Mouse (Mus musculus): ENCODE data around the gene Sema3g. TPM values are rescaled to one million over a fixed set of nuclear protein-coding genes. Genes with fewer than 3 reads are reported as not detected.

Sema3g gene
- polyA plus RNA-seq, 1 experiment, result 2.1 TPM

DNA sequence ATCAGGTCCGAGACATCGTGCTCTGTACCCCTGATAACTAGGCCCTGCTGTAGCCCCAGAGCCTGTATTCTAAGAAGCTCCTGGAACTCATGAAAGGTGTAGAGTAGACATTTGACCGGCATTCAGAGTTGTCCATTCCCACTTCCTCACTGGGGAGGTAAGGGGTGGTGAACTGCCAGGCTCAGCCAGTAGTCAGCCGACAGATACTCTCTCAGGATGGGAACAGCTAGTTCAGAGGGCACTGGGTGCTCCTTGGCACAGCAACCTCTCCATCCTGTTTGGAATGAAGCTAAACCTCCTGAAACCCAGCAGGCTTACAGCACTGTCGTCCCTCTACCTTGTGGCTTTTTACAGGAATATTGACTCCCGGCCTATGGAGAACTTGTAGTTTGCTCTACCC lies 5.8 kb upstream of the Sema3g start:
- no peak overlapping the region for H3K4me3 ChIP-seq (ENCODE audit: low read depth, low read length)
- no peaks in the 10 kb centered on the region for H3K36me3 ChIP-seq (ENCODE audit: control insufficient read depth, insufficient read depth, low read length)
- H3K27me3 ChIP-seq (ENCODE audit: control insufficient read depth, insufficient read depth, low read length), result no peaks in the 10 kb centered on the region
- 92% methylated on average over 6 of the region's 6 CpGs for WGBS
- TF ChIP-seq POLR2A (IDR thresholded peaks at IDR 0.05; ENCODE audit: low read depth, low read length) (no peak), CTCF (IDR thresholded peaks at IDR 0.05; ENCODE audit: extremely low read depth, insufficient read length, insufficient replicate concordance, low read depth, low read length) (no peak)
- no peak overlapping the region for H3K27ac ChIP-seq (ENCODE audit: insufficient read depth, low read depth, low read length)
- peaks cover 6% of the 10 kb centered on the region; the same call in 1 of the 2 replicates for H3K4me1 ChIP-seq (ENCODE audit: control insufficient read depth, insufficient read depth, insufficient read length, low read length)

DNA sequence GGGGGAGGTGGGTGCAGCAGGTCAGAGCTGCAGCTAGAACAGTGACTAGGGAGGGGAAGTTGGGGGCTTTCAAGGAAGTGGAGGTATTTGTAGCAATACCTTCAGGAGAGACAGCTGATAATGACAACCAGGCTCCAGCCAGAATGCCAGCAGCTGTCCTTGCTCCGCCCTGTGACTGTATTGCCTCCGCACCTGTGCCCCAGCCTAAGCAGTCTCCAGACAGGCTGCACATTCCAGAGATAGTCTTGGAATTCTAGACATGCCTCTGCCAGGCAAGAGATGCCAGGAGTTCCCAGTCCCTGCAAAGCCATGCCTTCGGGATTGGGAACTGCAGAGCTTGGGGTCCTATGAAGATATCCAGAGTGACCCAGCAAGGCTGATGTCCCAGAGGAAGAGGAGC lies 5.2 kb upstream of the Sema3g start:
- WGBS, result 46% methylated on average over 3 of the region's 3 CpGs
- no peak overlapping the region for H3K27ac ChIP-seq (ENCODE audit: insufficient read depth, low read depth, low read length)

DNA sequence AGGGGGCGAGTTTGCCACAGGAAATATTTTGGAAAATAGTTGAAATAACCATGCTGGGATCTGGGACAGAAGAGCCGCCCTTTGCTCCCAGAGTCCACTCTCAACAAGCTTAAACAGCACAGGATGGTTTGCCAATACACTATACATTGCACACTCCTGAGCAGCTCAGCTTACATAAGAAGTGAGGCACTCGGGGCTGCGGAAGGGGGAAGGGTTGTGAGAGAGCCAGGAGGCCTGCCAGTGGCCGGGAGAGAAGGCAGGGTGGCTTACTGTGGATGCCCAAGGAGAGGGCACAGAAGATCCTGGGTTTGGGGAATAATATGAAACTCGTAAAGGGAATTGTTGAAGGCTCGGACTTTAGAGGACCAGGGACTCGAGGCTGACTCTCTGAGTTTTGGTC lies 3.8 kb upstream of the Sema3g start:
- Histone ChIP-seq H3K27me3 (ENCODE audit: control insufficient read depth, insufficient read depth, low read length) (no peaks in the 10 kb centered on the region), H3K4me3 (ENCODE audit: low read depth, low read length) (no peak overlapping the region), H3K36me3 (ENCODE audit: control insufficient read depth, insufficient read depth, low read length) (no peaks in the 10 kb centered on the region), H3K4me1 (ENCODE audit: control insufficient read depth, insufficient read depth, insufficient read length, low read length) (peaks cover 5% of the 10 kb centered on the region), H3K27ac (ENCODE audit: insufficient read depth, low read depth, low read length) (no peak overlapping the region)
- WGBS, result 71% methylated on average over 8 of the region's 8 CpGs
- TF ChIP-seq POLR2A (IDR thresholded peaks at IDR 0.05; ENCODE audit: low read depth, low read length) (no peak), CTCF (IDR thresholded peaks at IDR 0.05; ENCODE audit: extremely low read depth, insufficient read length, insufficient replicate concordance, low read depth, low read length) (no peak)

More for the DNA sequence above, 5.2 kb upstream of the Sema3g start:
- H3K4me3 ChIP-seq (ENCODE audit: low read depth, low read length), result no peak overlapping the region
- H3K36me3 ChIP-seq (ENCODE audit: control insufficient read depth, insufficient read depth, low read length), result no peaks in the 10 kb centered on the region
- H3K27me3 ChIP-seq (ENCODE audit: control insufficient read depth, insufficient read depth, low read length), result no peaks in the 10 kb centered on the region
- peaks cover 2% of the 10 kb centered on the region for H3K4me1 ChIP-seq (ENCODE audit: control insufficient read depth, insufficient read depth, insufficient read length, low read length)
- TF ChIP-seq CTCF (IDR thresholded peaks at IDR 0.05; ENCODE audit: extremely low read depth, insufficient read length, insufficient replicate concordance, low read depth, low read length), result no peak
- TF ChIP-seq POLR2A (IDR thresholded peaks at IDR 0.05; ENCODE audit: low read depth, low read length), result no peak

DNA sequence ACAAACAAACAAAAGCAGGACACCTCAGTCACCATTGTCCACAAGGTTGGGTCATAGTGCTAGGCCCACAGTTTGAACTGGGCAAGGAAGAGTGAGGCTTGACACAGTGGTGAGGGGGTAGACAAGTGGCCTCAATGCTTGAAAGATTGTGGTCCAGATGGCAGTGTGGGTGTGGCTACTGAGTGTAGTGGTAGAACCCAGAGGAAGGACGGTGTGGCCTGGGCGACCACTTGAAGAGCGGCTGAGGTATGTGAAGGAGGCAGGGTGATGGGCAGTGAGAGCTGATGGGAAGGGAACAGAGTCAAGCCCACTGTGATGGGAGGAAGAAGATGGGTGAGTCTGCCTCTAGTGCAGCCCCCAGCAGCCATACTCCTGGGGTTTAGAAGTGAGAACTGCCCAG lies 3.0 kb upstream of the Sema3g start:
- peaks cover 5% of the 10 kb centered on the region for H3K4me1 ChIP-seq (ENCODE audit: control insufficient read depth, insufficient read depth, insufficient read length, low read length)
- no peak overlapping the region for H3K4me3 ChIP-seq (ENCODE audit: low read depth, low read length)
- 89% methylated on average over 3 of the region's 3 CpGs for whole genome bisulfite sequencing
- H3K36me3 ChIP-seq (ENCODE audit: control insufficient read depth, insufficient read depth, low read length), result no peaks in the 10 kb centered on the region
- TF ChIP-seq POLR2A (IDR thresholded peaks at IDR 0.05; ENCODE audit: low read depth, low read length) (no peak), CTCF (IDR thresholded peaks at IDR 0.05; ENCODE audit: extremely low read depth, insufficient read length, insufficient replicate concordance, low read depth, low read length) (no peak)
- H3K27me3 ChIP-seq (ENCODE audit: control insufficient read depth, insufficient read depth, low read length), result no peaks in the 10 kb centered on the region
- no peak overlapping the region for H3K27ac ChIP-seq (ENCODE audit: insufficient read depth, low read depth, low read length)

DNA sequence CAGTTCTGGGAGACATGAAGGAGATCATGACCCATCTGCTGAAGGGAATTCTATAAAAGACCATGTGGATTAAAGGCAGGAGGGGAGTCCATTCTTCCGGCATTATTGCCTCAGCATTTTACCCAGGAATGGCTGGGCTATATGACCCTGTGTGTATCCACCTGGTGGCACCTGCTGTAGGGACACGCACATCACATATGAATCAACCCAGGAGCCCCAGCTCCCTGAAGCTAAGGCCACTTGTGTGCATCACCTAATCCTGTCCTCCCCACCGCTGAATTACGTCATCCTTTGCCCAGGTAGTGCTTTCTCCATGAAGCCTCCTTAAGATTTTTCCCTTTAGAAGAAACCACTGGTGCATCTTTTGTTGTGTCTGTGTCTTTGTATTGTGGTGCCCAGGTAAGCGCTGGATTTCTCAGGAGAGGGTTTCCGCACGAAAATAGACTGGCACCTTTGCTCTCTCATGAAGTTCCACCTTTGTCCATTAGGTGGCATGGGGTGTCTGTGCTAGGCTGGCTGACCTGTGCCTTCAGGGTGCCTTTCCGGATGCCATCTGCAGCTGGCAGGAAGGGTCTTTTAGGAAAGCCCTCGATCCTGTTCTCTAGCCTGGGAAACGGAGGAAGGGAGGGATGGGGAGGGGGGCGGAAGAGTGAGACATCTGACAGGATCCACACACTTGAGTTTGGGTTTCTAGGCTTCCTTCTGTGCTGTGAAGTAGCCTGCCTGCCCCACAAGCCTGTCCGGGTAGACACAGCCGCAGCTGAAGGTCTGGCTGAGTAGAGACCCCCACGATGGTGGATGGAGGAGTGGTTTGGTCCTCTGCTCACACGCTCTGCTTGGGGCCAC lies 2.3 kb upstream of the Sema3g start:
- Histone ChIP-seq H3K27me3 (ENCODE audit: control insufficient read depth, insufficient read depth, low read length) (no peaks in the 10 kb centered on the region), H3K27ac (ENCODE audit: insufficient read depth, low read depth, low read length) (no peak overlapping the region), H3K4me1 (ENCODE audit: control insufficient read depth, insufficient read depth, insufficient read length, low read length) (peaks cover 5% of the 10 kb centered on the region), H3K4me3 (ENCODE audit: low read depth, low read length) (no peak overlapping the region), H3K36me3 (ENCODE audit: control insufficient read depth, insufficient read depth, low read length) (no peaks in the 10 kb centered on the region)
- WGBS, result 30% methylated on average over 15 of the region's 15 CpGs
- TF ChIP-seq POLR2A (IDR thresholded peaks at IDR 0.05; ENCODE audit: low read depth, low read length) (no peak), CTCF (IDR thresholded peaks at IDR 0.05; ENCODE audit: extremely low read depth, insufficient read length, insufficient replicate concordance, low read depth, low read length) (peak; percentile 79; the same call in 1 of the 2 replicates)

DNA sequence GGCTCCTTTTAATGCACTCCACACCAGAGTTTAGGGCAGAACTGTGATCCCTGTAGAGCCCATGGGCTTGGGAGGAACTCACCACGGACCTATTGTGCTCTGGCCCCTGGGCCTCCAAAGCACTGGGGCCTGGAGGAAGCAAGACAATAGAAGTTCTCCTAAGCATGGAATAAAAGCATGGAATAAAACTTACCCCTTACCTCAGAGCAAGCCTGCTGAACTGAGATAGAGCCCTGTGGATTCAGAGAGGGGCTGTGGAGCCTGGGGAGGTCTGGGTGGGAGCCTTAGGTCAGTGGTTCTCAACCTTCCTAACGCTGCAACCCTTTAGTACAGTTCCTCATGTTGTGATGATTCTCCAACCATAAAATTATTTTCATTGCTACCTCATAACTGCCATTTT lies 814 bp upstream of the Sema3g start, which contains the start of gene Nisch:
Nisch (minus strand) TSS at position 101 of the 400 bp plus-strand sequence.
- WGBS, result 85% methylated on average over 2 of the region's 2 CpGs
- Histone ChIP-seq H3K4me3 (ENCODE audit: low read depth, low read length) (peak within 1 kb of the TSS; percentile 17), H3K27me3 (ENCODE audit: control insufficient read depth, insufficient read depth, low read length) (no peaks in the 10 kb centered on the region), H3K36me3 (ENCODE audit: control insufficient read depth, insufficient read depth, low read length) (no peaks in the 10 kb centered on the region), H3K27ac (ENCODE audit: insufficient read depth, low read depth, low read length) (no peak within 1 kb of the TSS), H3K4me1 (ENCODE audit: control insufficient read depth, insufficient read depth, insufficient read length, low read length) (peaks cover 5% of the 10 kb centered on the region)
- TF ChIP-seq POLR2A (IDR thresholded peaks at IDR 0.05; ENCODE audit: low read depth, low read length) (no peak), CTCF (IDR thresholded peaks at IDR 0.05; ENCODE audit: extremely low read depth, insufficient read length, insufficient replicate concordance, low read depth, low read length) (no peak)

DNA sequence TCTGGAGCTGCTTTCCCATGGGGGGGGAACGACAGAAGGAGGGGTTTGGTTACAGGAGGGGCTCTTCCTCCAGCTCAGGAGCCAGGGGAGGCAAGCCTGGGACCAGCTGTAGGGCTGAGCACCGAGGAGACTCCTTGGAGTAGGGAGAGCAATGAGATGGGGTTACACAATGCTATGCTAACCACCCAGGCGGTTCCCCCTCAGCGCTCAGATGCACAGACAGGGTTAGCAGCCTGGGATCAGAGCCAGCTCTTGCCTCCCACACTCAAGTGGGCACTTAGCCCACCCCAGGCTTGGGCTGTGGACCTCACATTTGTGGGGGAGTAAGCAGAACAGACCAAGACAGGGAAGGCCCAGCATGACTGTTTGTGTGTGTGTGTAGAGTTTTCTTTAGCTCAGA lies 9.3 kb downstream of the Sema3g start:
- no peak overlapping the region for H3K4me3 ChIP-seq (ENCODE audit: low read depth, low read length)
- peaks cover 2% of the 10 kb centered on the region; the same call in 1 of the 2 replicates for H3K27me3 ChIP-seq (ENCODE audit: control insufficient read depth, insufficient read depth, low read length)
- no peaks in the 10 kb centered on the region; the same call in 1 of the 2 replicates for H3K4me1 ChIP-seq (ENCODE audit: control insufficient read depth, insufficient read depth, insufficient read length, low read length)
- H3K27ac ChIP-seq (ENCODE audit: insufficient read depth, low read depth, low read length), result no peak overlapping the region
- H3K36me3 ChIP-seq (ENCODE audit: control insufficient read depth, insufficient read depth, low read length), result no peaks in the 10 kb centered on the region
- TF ChIP-seq POLR2A (IDR thresholded peaks at IDR 0.05; ENCODE audit: low read depth, low read length) (no peak), CTCF (IDR thresholded peaks at IDR 0.05; ENCODE audit: extremely low read depth, insufficient read length, insufficient replicate concordance, low read depth, low read length) (no peak)
- 69% methylated on average over 4 of the region's 4 CpGs for WGBS

Data from small intestine, adult 2 months (tissue).